Mouse (Mus musculus): ENCODE measurements at regions not wholly inside any gene's neighbourhood (a gene's known extent, or its start where the extent isn't known, plus 50 kb on each side); places are given as distances from the start of the nearest gene placed in this dataset.
"Not testable (repeated sequence)": the region's sequence is repeated elsewhere in the genome, so short reads cannot be mapped to it uniquely, and the experiment has no call there.

- TF ChIP-seq CTCF (IDR thresholded peaks at IDR 0.05 in 2 of 3, conservative IDR thresholded peaks at IDR 0.05 in 1 of 3; ENCODE audit: control insufficient read depth in 1 of 3, insufficient read depth in 1 of 3, low read depth in 2 of 3, low read length in 3 of 3, poor library complexity in 1 of 3, severe bottlenecking in 1 of 3); TCF12 (IDR thresholded peaks at IDR 0.05; ENCODE audit: low read depth, low read length); EP300 (IDR thresholded peaks at IDR 0.05; ENCODE audit: low read depth in 1 of 2, low read length in 2 of 2); MYC (IDR thresholded peaks at IDR 0.05; ENCODE audit: low read depth, low read length); CHD2 (IDR thresholded peaks at IDR 0.05; ENCODE audit: low read length); POLR2A (IDR thresholded peaks at IDR 0.05; ENCODE audit: control insufficient read depth in 1 of 2, insufficient read depth in 1 of 2, low read depth in 1 of 2, low read length in 2 of 2, poor library complexity in 1 of 2); USF2 (IDR thresholded peaks at IDR 0.05; ENCODE audit: borderline replicate concordance in 1 of 2, insufficient read depth in 1 of 2, low read depth in 1 of 2, low read length in 2 of 2); ELF1 (IDR thresholded peaks at IDR 0.05; ENCODE audit: low read depth, low read length); GATA1 (IDR thresholded peaks at IDR 0.05; ENCODE audit: low read depth, low read length): not testable (repeated sequence)
Measured at GRCm38 (mm10) chr1:85484985-85485384, 90.5 kb upstream of the G530012D18Rik start.

Data from MEL (cell line).